Mouse (Mus musculus): Measurements from ENCODE around the gene Kmt5a. TPM values are rescaled to one million over a fixed set of nuclear protein-coding genes. Genes with fewer than 3 reads are reported as not detected.

The Kmt5a gene
- polyA plus RNA-seq, 1 experiment from 2014 or later, result 102 TPM

GRCm38 (mm10) chr5:124440094-124440701 lies 468 bp downstream of the Kmt5a start:
- under 1% methylated on average over 30 of the region's 30 CpGs for WGBS
- peak overlapping the region; percentile 88 for H3K27ac ChIP-seq (replicated peaks; ENCODE audit: low read depth, low read length)
- H3K36me3 ChIP-seq (replicated peaks; ENCODE audit: control insufficient read depth, insufficient read depth, low read depth, low read length), result no peaks in the 10 kb centered on the region
- H3K27me3 ChIP-seq (ENCODE audit: control insufficient read depth, insufficient read depth, low read length), result no peaks in the 10 kb centered on the region
- H3K9me3 ChIP-seq (replicated peaks; ENCODE audit: control insufficient read depth, low read length), result no peaks in the 10 kb centered on the region
- peak overlapping the region; percentile 91 for H3K4me2 ChIP-seq (ENCODE audit: low read depth, low read length)
- no peaks in the 10 kb centered on the region for H3K4me1 ChIP-seq (ENCODE audit: control insufficient read depth, insufficient read depth, low read length)
- H3K4me3 ChIP-seq (ENCODE audit: low read depth, low read length), result peak overlapping the region; percentile 83
- peak; percentile 74 for DNase-seq (ENCODE audit: low spot score)
- peak; percentile 53 for ATAC-seq (replicated peaks; ENCODE audit: insufficient number of reproducible peaks, low FRiP score, low TSS enrichment, low read depth)
- peak overlapping the region; percentile 82 for H3K9ac ChIP-seq (replicated peaks; ENCODE audit: low read length)

GRCm38 (mm10) chr5:124442628-124443027 lies 2.9 kb downstream of the Kmt5a start:
- no peak overlapping the region for H3K4me2 ChIP-seq (ENCODE audit: low read depth, low read length)
- H3K27ac ChIP-seq (replicated peaks; ENCODE audit: low read depth, low read length), result no peak overlapping the region
- DNase-seq (ENCODE audit: low spot score) (no peak), ATAC-seq (replicated peaks; ENCODE audit: insufficient number of reproducible peaks, low FRiP score, low TSS enrichment, low read depth) (no peak)
- WGBS, result 74% methylated on average over 2 of the region's 2 CpGs
- H3K4me3 ChIP-seq (ENCODE audit: low read depth, low read length), result no peak overlapping the region
- H3K36me3 ChIP-seq (replicated peaks; ENCODE audit: control insufficient read depth, insufficient read depth, low read depth, low read length), result no peaks in the 10 kb centered on the region
- H3K27me3 ChIP-seq (ENCODE audit: control insufficient read depth, insufficient read depth, low read length), result no peaks in the 10 kb centered on the region
- no peak overlapping the region for H3K9ac ChIP-seq (replicated peaks; ENCODE audit: low read length)
- no peaks in the 10 kb centered on the region for H3K4me1 ChIP-seq (ENCODE audit: control insufficient read depth, insufficient read depth, low read length)
- H3K9me3 ChIP-seq (replicated peaks; ENCODE audit: control insufficient read depth, low read length), result no peaks in the 10 kb centered on the region

- no peaks in the 10 kb centered on the region for H3K27me3 ChIP-seq (ENCODE audit: control insufficient read depth, insufficient read depth, low read length)
- H3K36me3 ChIP-seq (replicated peaks; ENCODE audit: control insufficient read depth, insufficient read depth, low read depth, low read length), result no peaks in the 10 kb centered on the region; the same call in 1 of the 2 replicates
- no peaks in the 10 kb centered on the region for H3K9me3 ChIP-seq (replicated peaks; ENCODE audit: control insufficient read depth, low read length)
- no peak overlapping the region for H3K9ac ChIP-seq (replicated peaks; ENCODE audit: low read length)
- no peaks in the 10 kb centered on the region for H3K4me1 ChIP-seq (ENCODE audit: control insufficient read depth, insufficient read depth, low read length)
- H3K4me3 ChIP-seq (ENCODE audit: low read depth, low read length), result no peak overlapping the region
- WGBS, result 66% methylated on average over 3 of the region's 3 CpGs
- no peak overlapping the region for H3K27ac ChIP-seq (replicated peaks; ENCODE audit: low read depth, low read length)
- no peak for DNase-seq (ENCODE audit: low spot score)
- no peak overlapping the region for H3K4me2 ChIP-seq (ENCODE audit: low read depth, low read length)
- no peak for ATAC-seq (replicated peaks; ENCODE audit: insufficient number of reproducible peaks, low FRiP score, low TSS enrichment, low read depth)
Observed at GRCm38 (mm10) chr5:124444208-124444607, 4.5 kb downstream of the Kmt5a start.

- peak; percentile 68 for ATAC-seq (replicated peaks; ENCODE audit: insufficient number of reproducible peaks, low FRiP score, low TSS enrichment, low read depth)
- H3K9ac ChIP-seq (replicated peaks; ENCODE audit: low read length), result peak overlapping the region; percentile 94
- whole genome bisulfite sequencing, result 6% methylated on average over 46 of the region's 66 CpGs
- H3K36me3 ChIP-seq (replicated peaks; ENCODE audit: control insufficient read depth, insufficient read depth, low read depth, low read length), result no peaks in the 10 kb centered on the region; the same call in 1 of the 2 replicates
- DNase-seq (ENCODE audit: low spot score), result peak; percentile 85
- no peaks in the 10 kb centered on the region for H3K4me1 ChIP-seq (ENCODE audit: control insufficient read depth, insufficient read depth, low read length)
- peak overlapping the region; percentile 63 for H3K4me2 ChIP-seq (ENCODE audit: low read depth, low read length)
- no peaks in the 10 kb centered on the region for H3K9me3 ChIP-seq (replicated peaks; ENCODE audit: control insufficient read depth, low read length)
- peak overlapping the region; percentile 96 for H3K4me3 ChIP-seq (ENCODE audit: low read depth, low read length)
- peak overlapping the region; percentile 84 for H3K27ac ChIP-seq (replicated peaks; ENCODE audit: low read depth, low read length)
- H3K27me3 ChIP-seq (ENCODE audit: control insufficient read depth, insufficient read depth, low read length), result no peaks in the 10 kb centered on the region
Observed at GRCm38 (mm10) chr5:124444661-124445561, 5.2 kb downstream of the Kmt5a start.

- no peaks in the 10 kb centered on the region for H3K9me3 ChIP-seq (replicated peaks; ENCODE audit: control insufficient read depth, low read length)
- H3K4me1 ChIP-seq (ENCODE audit: control insufficient read depth, insufficient read depth, low read length), result no peaks in the 10 kb centered on the region
- H3K36me3 ChIP-seq (replicated peaks; ENCODE audit: control insufficient read depth, insufficient read depth, low read depth, low read length), result peaks cover 3% of the 10 kb centered on the region
- H3K4me2 ChIP-seq (ENCODE audit: low read depth, low read length), result peak overlapping the region; percentile 63
- WGBS, result under 1% methylated on average over 39 of the region's 77 CpGs
- peak overlapping the region; percentile 84 for H3K27ac ChIP-seq (replicated peaks; ENCODE audit: low read depth, low read length)
- ATAC-seq (replicated peaks; ENCODE audit: insufficient number of reproducible peaks, low FRiP score, low TSS enrichment, low read depth) (peak; percentile 26; the same call in 1 of the 2 replicates), DNase-seq (ENCODE audit: low spot score) (no peak)
- H3K9ac ChIP-seq (replicated peaks; ENCODE audit: low read length), result peak overlapping the region; percentile 94
- H3K27me3 ChIP-seq (ENCODE audit: control insufficient read depth, insufficient read depth, low read length), result no peaks in the 10 kb centered on the region
- peak overlapping the region; percentile 96 for H3K4me3 ChIP-seq (ENCODE audit: low read depth, low read length)
Observed at GRCm38 (mm10) chr5:124445621-124446293, 6.0 kb downstream of the Kmt5a start.

- no peaks in the 10 kb centered on the region for H3K9me3 ChIP-seq (replicated peaks; ENCODE audit: control insufficient read depth, low read length)
- H3K9ac ChIP-seq (replicated peaks; ENCODE audit: low read length), result peak overlapping the region; percentile 94
- peak overlapping the region; percentile 96 for H3K4me3 ChIP-seq (ENCODE audit: low read depth, low read length)
- H3K4me2 ChIP-seq (ENCODE audit: low read depth, low read length), result peak overlapping the region; percentile 63
- ATAC-seq (replicated peaks; ENCODE audit: insufficient number of reproducible peaks, low FRiP score, low TSS enrichment, low read depth) (0 out of 2 replicates have a peak, but pooled peaks have one; percentile 50), DNase-seq (ENCODE audit: low spot score) (peak; percentile 61)
- peaks cover 3% of the 10 kb centered on the region for H3K36me3 ChIP-seq (replicated peaks; ENCODE audit: control insufficient read depth, insufficient read depth, low read depth, low read length)
- no peaks in the 10 kb centered on the region for H3K27me3 ChIP-seq (ENCODE audit: control insufficient read depth, insufficient read depth, low read length)
- WGBS, result 4% methylated on average over 15 of the region's 15 CpGs
- no peak overlapping the region for H3K27ac ChIP-seq (replicated peaks; ENCODE audit: low read depth, low read length)
- H3K4me1 ChIP-seq (ENCODE audit: control insufficient read depth, insufficient read depth, low read length), result no peaks in the 10 kb centered on the region
Observed at GRCm38 (mm10) chr5:124446301-124446881, 6.7 kb downstream of the Kmt5a start.

GRCm38 (mm10) chr5:124449494-124449893 lies 9.8 kb downstream of the Kmt5a start:
- ATAC-seq (replicated peaks; ENCODE audit: insufficient number of reproducible peaks, low FRiP score, low TSS enrichment, low read depth) (no peak), DNase-seq (ENCODE audit: low spot score) (no peak)
- Histone ChIP-seq H3K9ac (replicated peaks; ENCODE audit: low read length) (no peak overlapping the region; the same call in 1 of the 2 replicates), H3K36me3 (replicated peaks; ENCODE audit: control insufficient read depth, insufficient read depth, low read depth, low read length) (peaks cover 16% of the 10 kb centered on the region), H3K4me2 (ENCODE audit: low read depth, low read length) (no peak overlapping the region), H3K27ac (replicated peaks; ENCODE audit: low read depth, low read length) (no peak overlapping the region), H3K4me1 (ENCODE audit: control insufficient read depth, insufficient read depth, low read length) (no peaks in the 10 kb centered on the region), H3K27me3 (ENCODE audit: control insufficient read depth, insufficient read depth, low read length) (no peaks in the 10 kb centered on the region), H3K4me3 (ENCODE audit: low read depth, low read length) (no peak overlapping the region), H3K9me3 (replicated peaks; ENCODE audit: control insufficient read depth, low read length) (no peaks in the 10 kb centered on the region)
- 77% methylated on average over 6 of the region's 6 CpGs for WGBS
